Mouse (Mus musculus): ENCODE measurements around the gene Dhtkd1. TPM values are rescaled to one million over a fixed set of nuclear protein-coding genes. Genes with fewer than 3 reads are reported as not detected.

Gene Dhtkd1
- polyA plus RNA-seq, 1 experiment = 2.4 TPM

- no peak for DNase-seq (ENCODE audit: low spot score)
These were observed 12.1 kb downstream of the Dhtkd1 start for GRCm38 (mm10) chr2:5930291-5931054.

- no peak for DNase-seq (ENCODE audit: low spot score)
These were observed 12.8 kb downstream of the Dhtkd1 start for GRCm38 (mm10) chr2:5929793-5930192.

- DNase-seq (ENCODE audit: low spot score) = no peak
These were observed 15.1 kb downstream of the Dhtkd1 start for GRCm38 (mm10) chr2:5927481-5927880.

- DNase-seq (ENCODE audit: low spot score) = no peak
These were observed 18.8 kb downstream of the Dhtkd1 start for GRCm38 (mm10) chr2:5923786-5924185.

- no peak for DNase-seq (ENCODE audit: low spot score)
These were observed 19.8 kb downstream of the Dhtkd1 start for GRCm38 (mm10) chr2:5922823-5923222.

GRCm38 (mm10) chr2:5911282-5911965 is 31.2 kb downstream of the Dhtkd1 start:
- DNase-seq (ENCODE audit: low spot score) = no peak

- DNase-seq (ENCODE audit: low spot score) = no peak
These were observed 36.0 kb downstream of the Dhtkd1 start for GRCm38 (mm10) chr2:5906625-5907024.

GRCm38 (mm10) chr2:5906092-5906491 is 36.5 kb downstream of the Dhtkd1 start:
- no peak for DNase-seq (ENCODE audit: low spot score)

GRCm38 (mm10) chr2:5900145-5900544 is 42.4 kb downstream of the Dhtkd1 start:
- DNase-seq (ENCODE audit: low spot score) = no peak

GRCm38 (mm10) chr2:5894843-5895570 is 47.6 kb downstream of the Dhtkd1 start, which contains the start of gene Sec61a2:
Sec61a2 (minus strand) TSS chr2:5895432.
- DNase-seq (ENCODE audit: low spot score) = peak; percentile 100

- no peak for DNase-seq (ENCODE audit: low spot score)
These were observed 48.3 kb downstream of the Dhtkd1 start for GRCm38 (mm10) chr2:5894296-5894695.

- DNase-seq (ENCODE audit: low spot score) = no peak
These were observed 53.2 kb downstream of the Dhtkd1 start for GRCm38 (mm10) chr2:5889412-5889811.

- DNase-seq (ENCODE audit: low spot score) = no peak
These were observed 53.7 kb downstream of the Dhtkd1 start for GRCm38 (mm10) chr2:5888865-5889264.

GRCm38 (mm10) chr2:5877446-5877845 is 65.1 kb downstream of the Dhtkd1 start:
- no peak for DNase-seq (ENCODE audit: low spot score)

- no peak for DNase-seq (ENCODE audit: low spot score)
These were observed 72.8 kb downstream of the Dhtkd1 start for GRCm38 (mm10) chr2:5869746-5870145.

GRCm38 (mm10) chr2:5867681-5868080 is 74.9 kb downstream of the Dhtkd1 start:
- no peak for DNase-seq (ENCODE audit: low spot score)

- no peak for DNase-seq (ENCODE audit: low spot score)
These were observed 79.8 kb downstream of the Dhtkd1 start, which contains the start of gene Gm13199 for GRCm38 (mm10) chr2:5862834-5863233. Gm13199 (minus strand) TSS chr2:5862934.

- DNase-seq (ENCODE audit: low spot score) = no peak
These were observed 90.7 kb downstream of the Dhtkd1 start for GRCm38 (mm10) chr2:5851866-5852265.

GRCm38 (mm10) chr2:5851116-5851515 is 91.5 kb downstream of the Dhtkd1 start:
- no peak for DNase-seq (ENCODE audit: low spot score)

All from urinary bladder, adult 2 months (tissue).